18 mouse cellular contexts compared by ENCODE assay signal in genomic region chrX:99172301-99172700, GRCm38 (mm10). TPM values are rescaled to one million over a fixed set of nuclear protein-coding genes. Genes with fewer than 3 reads are reported as not detected.
DNase-seq lines count a peak whose midpoint lies in the region; ATAC-seq and TF ChIP-seq lines count a peak whose summit lies in the region.
"Had no signal": no experiment of that assay in that cellular context is flagged by ENCODE, and none has a peak within 500 bp of the region (broad histone marks: within the 10 kb centered on the region; RNA-seq: fewer than 3 reads in every experiment).

No protein-coding gene starts in this region.

- no peak overlapping the region for H3K4me3 ChIP-seq in kidney, adult 2 months (ENCODE audit: insufficient read depth, low read depth, low read length)
- H3K4me3 ChIP-seq in intestine, embryonic 15.5 days (replicated peaks) = no peak overlapping the region
- H3K4me3 ChIP-seq: embryonic facial prominence, embryonic 15.5 days; limb, embryonic 13.5 days; midbrain, embryonic 13.5 days had no signal

- 57% methylated on average over 5 of the region's 5 CpGs for WGBS in kidney, adult 2 months
- 49% methylated on average over 5 of the region's 5 CpGs for WGBS in intestine, embryonic 15.5 days

- peak; percentile 12 for DNase-seq in kidney, adult 2 months
- no peak for DNase-seq in kidney, adult 8-10 months
- DNase-seq in ZHBTc4 (ENCODE audit: low read depth, low spot score) = peak; percentile 3
- peak; percentile 7 for DNase-seq in lung, postnatal 14 days
- DNase-seq in layer of hippocampus, adult 9-11 months = no peak
- DNase-seq in cerebellum, postnatal 10 days = no peak
- DNase-seq: adrenal gland, postnatal 36 days; cerebellum, postnatal 14 days; embryo, embryonic 11 days; heart, adult 11 months; right cerebral cortex, postnatal 4 days had no signal

- no peaks in the 10 kb centered on the region for H3K4me1 ChIP-seq in kidney, adult 2 months (ENCODE audit: control insufficient read depth, insufficient read depth, low read length)
- H3K4me1 ChIP-seq in intestine, embryonic 15.5 days (replicated peaks) = no peaks in the 10 kb centered on the region
- H3K4me1 ChIP-seq: embryonic facial prominence, embryonic 15.5 days; limb, embryonic 13.5 days; midbrain, embryonic 13.5 days had no signal

- peak; percentile 49 for ATAC-seq in intestine, embryonic 15.5 days
- ATAC-seq: activated CD4-positive, CD25-positive, alpha-beta regulatory T cell, adult 4 months; hindbrain, postnatal 0 days; midbrain, embryonic 13.5 days had no signal

- H3K36me3 ChIP-seq in kidney, adult 2 months (ENCODE audit: control insufficient read depth, insufficient read depth, low read length) = no peaks in the 10 kb centered on the region
- H3K36me3 ChIP-seq in intestine, embryonic 15.5 days = no peaks in the 10 kb centered on the region
- H3K36me3 ChIP-seq: embryonic facial prominence, embryonic 15.5 days; limb, embryonic 13.5 days; midbrain, embryonic 13.5 days had no signal

- no peaks in the 10 kb centered on the region for H3K9me3 ChIP-seq in intestine, embryonic 15.5 days
- H3K9me3 ChIP-seq: embryonic facial prominence, embryonic 15.5 days; limb, embryonic 13.5 days; midbrain, embryonic 13.5 days had no signal

- no peak overlapping the region for H3K27ac ChIP-seq in kidney, adult 2 months (ENCODE audit: insufficient read depth, low read depth, low read length)
- 0 out of 2 replicates have a peak overlapping the region, but pooled peaks have one; percentile 27 for H3K27ac ChIP-seq in intestine, embryonic 15.5 days
- H3K27ac ChIP-seq: embryonic facial prominence, embryonic 15.5 days; hindbrain, postnatal 0 days; limb, embryonic 13.5 days; liver, embryonic 14.5 days; midbrain, embryonic 13.5 days had no signal

- TF ChIP-seq CTCF in kidney, adult 2 months (conservative IDR thresholded peaks at IDR 0.05; ENCODE audit: insufficient read depth, insufficient read length, low read depth, low read length) = no peak

- no peak for TF ChIP-seq POLR2A in kidney, adult 2 months (IDR thresholded peaks at IDR 0.05; ENCODE audit: low read depth, low read length)

- H3K4me2 ChIP-seq in intestine, embryonic 15.5 days (replicated peaks) = no peak overlapping the region
- H3K4me2 ChIP-seq: embryonic facial prominence, embryonic 15.5 days; limb, embryonic 13.5 days; midbrain, embryonic 13.5 days had no signal

- H3K27me3 ChIP-seq in kidney, adult 2 months (replicated peaks; ENCODE audit: control insufficient read depth, insufficient read depth, low read length) = no peaks in the 10 kb centered on the region
- H3K27me3 ChIP-seq in intestine, embryonic 15.5 days (replicated peaks) = no peaks in the 10 kb centered on the region; the same call in none of the 2 replicates

- no peak overlapping the region for H3K9ac ChIP-seq in intestine, embryonic 15.5 days
- H3K9ac ChIP-seq: embryonic facial prominence, embryonic 15.5 days; limb, embryonic 13.5 days; liver, embryonic 14.5 days; midbrain, embryonic 13.5 days had no signal

RNA-seq across cellular contexts. Expression of gene Efnb1, which starts 36.4 kb away (rescaled TPM):
- polyA plus RNA-seq in kidney, adult 2 months (2012; rRNA removed) = 27.6 and 30.4 TPM in 2 replicates
- 30.8 and 31.4 TPM in 2 replicates for polyA plus RNA-seq in intestine, embryonic 15.5 days (2015; fragmentation: Nextera tagmentation; extraction: Ambion mirVana)

Comparison
In these comparisons a context has a peak if more than half of its experiments do, and no peak if none do; other contexts are left out.
1. DNase-seq: peak in kidney, adult 2 months (single experiment), ZHBTc4 (single experiment) and lung, postnatal 14 days (single experiment); none in kidney, adult 8-10 months (0 of 2), layer of hippocampus, adult 9-11 months (single experiment) and cerebellum, postnatal 10 days (0 of 2).